Mouse (Mus musculus): ENCODE measurements at regions not wholly inside any gene's neighbourhood (a gene's known extent, or its start where the extent isn't known, plus 50 kb on each side); places are given as distances from the start of the nearest gene placed in this dataset.

- TF ChIP-seq POLR2A (IDR thresholded peaks at IDR 0.05; ENCODE audit: insufficient read depth, low read depth, low read length) (no peak), CTCF (IDR thresholded peaks at IDR 0.05; ENCODE audit: insufficient read depth, low read depth, low read length) (no peak)
These were observed 241.3 kb upstream of the Veph1 start for GRCm38 (mm10) chr3:66537913-66538312.
